In the genomic region with DNA sequence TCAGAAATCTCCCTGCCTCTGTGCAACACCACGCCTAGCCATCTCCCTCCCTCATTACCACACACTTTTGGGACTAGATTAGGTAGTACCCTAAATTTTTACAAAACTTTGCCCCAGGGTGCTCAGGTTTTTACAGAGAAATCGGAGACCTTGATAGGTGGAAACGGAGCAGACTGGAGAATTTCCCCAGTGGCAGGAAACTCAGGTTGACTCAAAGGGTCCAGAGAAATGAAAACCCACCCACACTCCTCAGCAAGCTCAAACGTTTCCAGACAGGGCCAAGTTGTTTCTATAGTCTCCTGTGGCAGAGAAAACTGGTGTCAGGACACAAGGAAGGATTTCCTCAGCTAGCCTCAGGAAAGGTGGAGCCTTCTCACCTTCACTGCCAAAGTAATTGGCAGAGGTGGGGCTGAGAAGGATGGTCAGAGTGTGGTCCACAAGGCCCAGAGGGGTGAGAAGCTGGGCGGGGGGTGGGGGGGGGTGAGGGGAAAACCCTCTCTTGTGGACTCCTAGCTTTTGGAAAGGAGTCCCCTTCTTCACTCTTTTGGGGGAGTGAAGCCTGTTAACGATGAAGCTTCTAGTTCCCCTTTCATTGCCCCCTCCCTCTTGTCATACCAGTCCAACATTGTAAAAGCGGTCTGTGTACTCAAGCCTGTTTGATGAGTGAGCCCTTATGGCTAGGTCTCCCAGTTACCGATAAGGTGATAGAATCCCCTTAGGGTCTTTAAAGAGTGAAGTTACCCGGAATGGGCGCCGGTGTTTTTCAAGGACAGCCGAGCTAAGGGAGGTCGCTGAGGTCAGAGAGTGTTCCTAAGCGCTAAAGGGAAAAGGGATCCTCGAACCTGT, we compare ENCODE assay signal across 8 mouse cellular contexts. TPM values are rescaled to one million over a fixed set of nuclear protein-coding genes. Genes with fewer than 3 reads are reported as not detected.
DNase-seq lines count a peak whose midpoint lies in the region; ATAC-seq and TF ChIP-seq lines count a peak whose summit lies in the region.

No protein-coding gene starts in this region.

- intact Hi-C loops in heart, postnatal 10 days (cut with DNase I), result no loop called here

- H3K4me2 ChIP-seq in heart, embryonic 14.5 days (ENCODE audit: low read length), result peak overlapping the region; percentile 77
- H3K4me2 ChIP-seq in hindbrain, embryonic 11.5 days (replicated peaks; ENCODE audit: low read depth, low read length), result peak overlapping the region; percentile 82
- H3K4me2 ChIP-seq in midbrain, embryonic 13.5 days (replicated peaks), result peak overlapping the region; percentile 97

- H3K79me2 ChIP-seq in MEL (ENCODE audit: control insufficient read depth, insufficient read depth, low read length, poor library complexity), result peaks cover 52% of the 10 kb centered on the region

- no peak; a peak in 1 of 4 replicates for TF ChIP-seq POLR2A in MEL (IDR thresholded peaks at IDR 0.05; ENCODE audit: control insufficient read depth in 1 of 2, insufficient read depth in 1 of 2, low read depth in 1 of 2, low read length in 2 of 2, poor library complexity in 1 of 2)

- no peaks in the 10 kb centered on the region for H3K9me3 ChIP-seq in heart, embryonic 14.5 days (ENCODE audit: control insufficient read depth, low read length)
- H3K9me3 ChIP-seq in MEL (replicated peaks; ENCODE audit: insufficient read depth, low read length), result no peaks in the 10 kb centered on the region
- H3K9me3 ChIP-seq in hindbrain, embryonic 11.5 days (ENCODE audit: control insufficient read depth, low read length), result no peaks in the 10 kb centered on the region
- no peaks in the 10 kb centered on the region for H3K9me3 ChIP-seq in midbrain, embryonic 13.5 days

- no peak for ATAC-seq in heart, embryonic 14.5 days (ENCODE audit: insufficient number of reproducible peaks, insufficient read depth, low FRiP score, low read depth)
- ATAC-seq in hindbrain, embryonic 11.5 days (ENCODE audit: low FRiP score), result peak; percentile 20
- 0 out of 2 replicates have a peak, but pooled peaks have one; percentile 1 for ATAC-seq in midbrain, embryonic 13.5 days

- TF ChIP-seq EP300 in MEL (IDR thresholded peaks at IDR 0.05; ENCODE audit: low read depth in 1 of 2, low read length in 2 of 2), result peak in 1 of 2 experiments; percentile 41; a peak in 2 of 4 replicates

- H3K36me3 ChIP-seq in heart, embryonic 14.5 days (ENCODE audit: control insufficient read depth, insufficient read depth, low read length), result peaks cover 8% of the 10 kb centered on the region
- H3K36me3 ChIP-seq in MEL (ENCODE audit: control insufficient read depth in 1 of 2, insufficient read depth in 2 of 2, low read length in 2 of 2), result peaks cover 2 to 38% of the 10 kb centered on the region in 2 experiments
- H3K36me3 ChIP-seq in hindbrain, embryonic 11.5 days (ENCODE audit: control insufficient read depth, insufficient read depth, low read length), result no peaks in the 10 kb centered on the region
- H3K36me3 ChIP-seq in midbrain, embryonic 13.5 days, result peaks cover 4% of the 10 kb centered on the region; the same call in 1 of the 2 replicates

- H3K27me3 ChIP-seq in heart, embryonic 14.5 days (ENCODE audit: control insufficient read depth, insufficient read depth, low read length), result no peaks in the 10 kb centered on the region
- H3K27me3 ChIP-seq in MEL (ENCODE audit: control insufficient read depth in 1 of 2, insufficient read depth in 2 of 2, low read length in 2 of 2), result no peaks in the 10 kb centered on the region
- H3K27me3 ChIP-seq in hindbrain, embryonic 11.5 days (ENCODE audit: control insufficient read depth, insufficient read depth, low read length), result no peaks in the 10 kb centered on the region
- no peaks in the 10 kb centered on the region for H3K27me3 ChIP-seq in midbrain, embryonic 13.5 days

- no peak for DNase-seq in heart, postnatal 10 days
- peak; percentile 89 for DNase-seq in MEL (ENCODE audit: low read depth, low spot score)
- no peak for DNase-seq in hindbrain, embryonic 11.5 days (ENCODE audit: low spot score)
- no peak for DNase-seq in spleen, postnatal 14 days (ENCODE audit: low spot score in 2 of 2)
- DNase-seq in layer of hippocampus, adult 18-20 months (ENCODE audit: low spot score in 2 of 2), result no peak
- no peak for DNase-seq in embryo, embryonic 9.5 days (ENCODE audit: extremely low spot score)

- H3K9ac ChIP-seq in heart, embryonic 14.5 days (ENCODE audit: low read length), result peak overlapping the region; percentile 98
- peak overlapping the region; percentile 85 for H3K9ac ChIP-seq in MEL (ENCODE audit: control insufficient read depth, low read depth, low read length, poor library complexity, severe bottlenecking)
- peak overlapping the region; percentile 99 for H3K9ac ChIP-seq in hindbrain, embryonic 11.5 days (ENCODE audit: low read depth, low read length)
- peak overlapping the region; percentile 94 for H3K9ac ChIP-seq in midbrain, embryonic 13.5 days (replicated peaks)

- TF ChIP-seq CTCF in MEL (IDR thresholded peaks at IDR 0.05 in 2 of 3, conservative IDR thresholded peaks at IDR 0.05 in 1 of 3; ENCODE audit: control insufficient read depth in 1 of 3, insufficient read depth in 1 of 3, low read depth in 2 of 3, low read length in 3 of 3, poor library complexity in 1 of 3, severe bottlenecking in 1 of 3), result no peak

- H3K27ac ChIP-seq in heart, embryonic 14.5 days (replicated peaks in 1 of 2; ENCODE audit: control insufficient read depth in 1 of 2, insufficient read depth in 1 of 2, low read depth in 2 of 2, low read length in 2 of 2), result peak overlapping the region; percentile 82 to 99
- H3K27ac ChIP-seq in MEL (ENCODE audit: control insufficient read depth, low read depth, low read length), result peak overlapping the region; percentile 97
- H3K27ac ChIP-seq in hindbrain, embryonic 11.5 days (ENCODE audit: low read depth, low read length), result peak overlapping the region; percentile 88
- H3K27ac ChIP-seq in midbrain, embryonic 13.5 days, result peak overlapping the region; percentile 99

- peak overlapping the region; percentile 86 to 89 for H3K4me3 ChIP-seq in heart, embryonic 14.5 days (ENCODE audit: control insufficient read depth in 1 of 2, insufficient read depth in 1 of 2, low read depth in 1 of 2, low read length in 2 of 2)
- H3K4me3 ChIP-seq in MEL (ENCODE audit: control insufficient read depth in 1 of 2, insufficient read depth in 1 of 2, low read depth in 2 of 2, low read length in 2 of 2), result peak overlapping the region; percentile 78 to 87
- peak overlapping the region; percentile 89 for H3K4me3 ChIP-seq in hindbrain, embryonic 11.5 days (ENCODE audit: low read depth, low read length)
- peak overlapping the region; percentile 77 for H3K4me3 ChIP-seq in midbrain, embryonic 13.5 days (replicated peaks)

- WGBS in heart, embryonic 14.5 days, result 17% methylated on average over 15 of the region's 15 CpGs
- WGBS in hindbrain, embryonic 11.5 days, result 12% methylated on average over 15 of the region's 15 CpGs
- WGBS in midbrain, embryonic 13.5 days, result 15% methylated on average over 15 of the region's 15 CpGs

- peaks cover 54 to 66% of the 10 kb centered on the region in 2 experiments for H3K4me1 ChIP-seq in heart, embryonic 14.5 days (ENCODE audit: control insufficient read depth in 2 of 2, insufficient read depth in 2 of 2, low read length in 2 of 2)
- peaks cover 29 to 37% of the 10 kb centered on the region in 2 experiments for H3K4me1 ChIP-seq in MEL (ENCODE audit: control insufficient read depth in 1 of 2, insufficient read depth in 2 of 2, low read length in 2 of 2)
- H3K4me1 ChIP-seq in hindbrain, embryonic 11.5 days (replicated peaks; ENCODE audit: control insufficient read depth, insufficient read depth, low read length), result peaks cover 8% of the 10 kb centered on the region; the same call in 1 of the 2 replicates
- H3K4me1 ChIP-seq in midbrain, embryonic 13.5 days (replicated peaks), result peaks cover 43% of the 10 kb centered on the region

- no peak for TF ChIP-seq RAD21 in MEL (IDR thresholded peaks at IDR 0.05; ENCODE audit: low read depth, low read length)

TF ChIP-seq in MEL, 35 proteins besides CTCF, POLR2A, EP300 and RAD21 (continues in another document):
- 0 out of 2 replicates have a peak, but pooled peaks have one; percentile 8 for TF ChIP-seq MAZ (IDR thresholded peaks at IDR 0.05; ENCODE audit: low read depth, low read length)
- no peak for TF ChIP-seq TBP (IDR thresholded peaks at IDR 0.05; ENCODE audit: low read depth, low read length)
- peak; percentile 66 for TF ChIP-seq GATA1 (IDR thresholded peaks at IDR 0.05; ENCODE audit: low read depth, low read length)
- 0 out of 2 replicates have a peak, but pooled peaks have one; percentile 23 for TF ChIP-seq CHD1 (IDR thresholded peaks at IDR 0.05; ENCODE audit: low read depth, low read length)
- TF ChIP-seq E2F4 (IDR thresholded peaks at IDR 0.05; ENCODE audit: borderline replicate concordance, low read depth, low read length), result no peak

RNA-seq across cellular contexts. Expression of gene Arhgef2, which starts 14.6 kb away (rescaled TPM):
- polyA plus RNA-seq in heart, embryonic 14.5 days (2014; fragmentation: Nextera tagmentation; extraction: Ambion mirVana), result 92.6 and 94.2 TPM in 2 replicates
- 10 to 100 TPM; 89.5 to 96.3 TPM for total RNA-seq in heart, postnatal 10 days (2021)
- 113 and 131 TPM in 2 replicates for total RNA-seq in MEL (2012; rRNA removed)
- 100 to 1,000 TPM in 1 of 2 experiments, not detected in 1; 183 TPM for polyA plus RNA-seq in MEL (2012; ENCODE audit: insufficient read depth in 1 of 2, insufficient read length in 2 of 2, low read depth in 1 of 2, low replicate concordance in 2 of 2, missing spikeins in 1 of 2)
- polyA plus RNA-seq in hindbrain, embryonic 11.5 days (2014; fragmentation: Nextera tagmentation; extraction: Ambion mirVana), result 149 and 181 TPM in 2 replicates
- 163 and 175 TPM in 2 replicates for polyA plus RNA-seq in midbrain, embryonic 13.5 days (2015; fragmentation: Nextera tagmentation; extraction: Ambion mirVana)
- 100 to 1,000 TPM; 237 to 255 TPM for total RNA-seq in layer of hippocampus, adult 18-20 months (2021)

RNA-seq across cellular contexts. Expression of gene Rxfp4, which starts 32.6 kb away (rescaled TPM):
- not detected in 2 replicates for polyA plus RNA-seq in heart, embryonic 14.5 days (2014; fragmentation: Nextera tagmentation; extraction: Ambion mirVana)
- total RNA-seq in heart, postnatal 10 days (2021), result not detected
- 0.08 TPM in 1 of 2 replicates, not detected in the other for total RNA-seq in MEL (2012; rRNA removed)
- polyA plus RNA-seq in MEL (2012; ENCODE audit: insufficient read depth in 1 of 2, insufficient read length in 2 of 2, low read depth in 1 of 2, low replicate concordance in 2 of 2, missing spikeins in 1 of 2), result under 1 TPM in 1 of 2 experiments, not detected in 1; 0.06 TPM
- polyA plus RNA-seq in hindbrain, embryonic 11.5 days (2014; fragmentation: Nextera tagmentation; extraction: Ambion mirVana), result not detected in 2 replicates
- polyA plus RNA-seq in midbrain, embryonic 13.5 days (2015; fragmentation: Nextera tagmentation; extraction: Ambion mirVana), result not detected in 2 replicates
- total RNA-seq in layer of hippocampus, adult 18-20 months (2021), result not detected

RNA-seq across cellular contexts. Expression of gene Ssr2, which starts 44.7 kb away (rescaled TPM):
- polyA plus RNA-seq in heart, embryonic 14.5 days (2014; fragmentation: Nextera tagmentation; extraction: Ambion mirVana), result 178 and 181 TPM in 2 replicates
- total RNA-seq in heart, postnatal 10 days (2021), result 100 to 1,000 TPM; 127 to 130 TPM
- total RNA-seq in MEL (2012; rRNA removed), result 500 and 594 TPM in 2 replicates
- 100 to 1,000 TPM; 176 to 706 TPM for polyA plus RNA-seq in MEL (2012; ENCODE audit: insufficient read depth in 1 of 2, insufficient read length in 2 of 2, low read depth in 1 of 2, low replicate concordance in 2 of 2, missing spikeins in 1 of 2)
- polyA plus RNA-seq in hindbrain, embryonic 11.5 days (2014; fragmentation: Nextera tagmentation; extraction: Ambion mirVana), result 152 and 169 TPM in 2 replicates
- polyA plus RNA-seq in midbrain, embryonic 13.5 days (2015; fragmentation: Nextera tagmentation; extraction: Ambion mirVana), result 142 and 148 TPM in 2 replicates
- total RNA-seq in layer of hippocampus, adult 18-20 months (2021), result 10 to 100 TPM; 91.5 to 97.2 TPM
